Mouse (Mus musculus): ENCODE measurements at regions not wholly inside any gene's neighbourhood (a gene's known extent, or its start where the extent isn't known, plus 50 kb on each side); places are given as distances from the start of the nearest gene placed in this dataset.

GRCm38 (mm10) chr10:105704472-105705235, 130.4 kb upstream of the Tmtc2 start:
- no peak for DNase-seq

- no peak for DNase-seq
These were observed 118.9 kb upstream of the Tmtc2 start for GRCm38 (mm10) chr10:105693131-105693530.

- no peak for DNase-seq
These were observed 115.1 kb upstream of the Tmtc2 start for GRCm38 (mm10) chr10:105689388-105689787.

GRCm38 (mm10) chr10:105688879-105689278, 114.6 kb upstream of the Tmtc2 start:
- no peak for DNase-seq

- no peak for DNase-seq
These were observed 112.6 kb upstream of the Tmtc2 start for GRCm38 (mm10) chr10:105686876-105687275.

GRCm38 (mm10) chr10:105679598-105679997, 105.3 kb upstream of the Tmtc2 start:
- DNase-seq: no peak

- DNase-seq: peak; percentile 48
These were observed 92.7 kb upstream of the Tmtc2 start for GRCm38 (mm10) chr10:105666959-105667358.

- DNase-seq: no peak
These were observed 86.5 kb upstream of the Tmtc2 start for GRCm38 (mm10) chr10:105660761-105661160.

- no peak for DNase-seq
These were observed 82.5 kb upstream of the Tmtc2 start for GRCm38 (mm10) chr10:105656788-105657187.

- no peak for DNase-seq
These were observed 78.2 kb upstream of the Tmtc2 start for GRCm38 (mm10) chr10:105652475-105652874.

GRCm38 (mm10) chr10:105639011-105639451, 64.8 kb upstream of the Tmtc2 start:
- DNase-seq: no peak

- no peak for DNase-seq
These were observed 64.2 kb upstream of the Tmtc2 start for GRCm38 (mm10) chr10:105638500-105638899.

GRCm38 (mm10) chr10:105626842-105627241, 52.6 kb upstream of the Tmtc2 start:
- no peak for DNase-seq

- DNase-seq: no peak
These were observed 51.2 kb upstream of the Tmtc2 start for GRCm38 (mm10) chr10:105625324-105625950.
